Mouse (Mus musculus) embryonic facial prominence, embryonic 15.5 days (tissue): ENCODE data around the gene Gdf2. TPM values are rescaled to one million over a fixed set of nuclear protein-coding genes. Genes with fewer than 3 reads are reported as not detected.

Source experiments
- ATAC-seq: fragments of 200-750 bp; cut with Nextera tagmentation; 2 replicates; pipeline ENCODE4 v1.8.0; 2017; ENCODE audit warnings: low read depth, moderate TSS enrichment; ENCODE audit not compliant: insufficient number of reproducible peaks, low FRiP score, low TSS enrichment
- H3K27ac ChIP-seq: fragments of 300-500 bp; sonication (generic); replicated peaks from 2 replicates; pipeline ENCODE4 v1.5.1; 2015; ENCODE audit warnings: mild to moderate bottlenecking, inconsistent platforms
- H3K27me3 ChIP-seq: fragments of 300-500 bp; sonication (generic); 2 replicates; pipeline ENCODE4 v1.6.1; 2015; ENCODE audit warnings: inconsistent platforms
- H3K36me3 ChIP-seq: fragments of 300-500 bp; sonication (generic); 2 replicates; pipeline ENCODE4 v1.6.1; 2015; ENCODE audit warnings: mild to moderate bottlenecking, inconsistent platforms
- H3K4me1 ChIP-seq: fragments of 300-500 bp; sonication (generic); 2 replicates; pipeline ENCODE4 v1.6.1; 2015; ENCODE audit warnings: inconsistent platforms
- H3K4me2 ChIP-seq: fragments of 300-500 bp; sonication (generic); replicated peaks from 2 replicates; pipeline ENCODE4 v1.6.1; 2015; ENCODE audit warnings: mild to moderate bottlenecking, inconsistent platforms
- H3K4me3 ChIP-seq: fragments of 300-500 bp; sonication (generic); replicated peaks from 2 replicates; pipeline ENCODE4 v1.5.1; 2015; ENCODE audit warnings: mild to moderate bottlenecking, inconsistent platforms
- H3K9ac ChIP-seq: fragments of 300-500 bp; sonication (generic); 2 replicates; pipeline ENCODE4 v1.6.1; 2015; ENCODE audit warnings: inconsistent platforms
- H3K9me3 ChIP-seq: fragments of 300-500 bp; sonication (generic); replicated peaks from 2 replicates; pipeline ENCODE4 v1.6.1; 2016; ENCODE audit warnings: inconsistent platforms
- WGBS: fragments of 180-500 bp; shearing (Covaris S2); methylation state at CpG from one replicate; pipeline ENCODE4 v1.1.7; 2015; 5-methylcytosine and 5-hydroxymethylcytosine counted together
- polyA plus RNA-seq: library from polyadenylated mRNA; unstranded; fragments of >200 nt; fragmentation: Nextera tagmentation; extraction: Ambion mirVana; gene quantifications from 2 replicates; pipeline ENCODE4 v1.2.1, GENCODE M21; 2015

Gene Gdf2
- polyA plus RNA-seq = not detected in 2 replicates

- Histone ChIP-seq H3K4me1 (0 out of 2 replicates have a peak, but pooled peaks cover 4% of the 10 kb centered on the region), H3K4me2 (no peak within 1 kb of the TSS), H3K9me3 (no peaks in the 10 kb centered on the region), H3K36me3 (no peaks in the 10 kb centered on the region), H3K9ac (no peak within 1 kb of the TSS), H3K27me3 (peaks cover 3% of the 10 kb centered on the region; the same call in 1 of the 2 replicates), H3K27ac (no peak within 1 kb of the TSS), H3K4me3 (no peak within 1 kb of the TSS)
- ATAC-seq = no peak
- WGBS = 73% methylated on average over 8 of the region's 8 CpGs
Observed at GRCm38 (mm10) chr14:33940739-33941138, at the start of gene Gdf2. TSS of gene Gdf2 (plus strand) at chr14:33941039.

DNA sequence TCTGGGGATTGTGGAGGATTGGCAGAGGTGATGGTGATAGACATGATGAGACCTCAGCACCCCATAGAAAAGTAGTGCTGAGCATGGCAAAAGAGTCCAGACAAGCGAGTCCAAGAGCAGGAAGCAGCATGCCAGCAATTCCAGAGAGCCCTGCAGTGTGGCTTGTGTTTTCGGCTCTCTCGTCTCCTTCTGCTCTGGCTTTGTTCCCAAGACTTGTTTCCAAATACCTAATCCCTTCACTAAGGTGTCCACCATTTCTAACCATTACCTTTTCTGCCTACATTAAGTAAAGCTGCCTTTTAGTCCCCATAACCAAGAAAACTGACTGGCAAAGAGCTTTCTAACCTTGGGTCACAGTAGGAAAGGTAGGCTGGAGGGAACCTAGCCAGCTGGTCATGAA, 49.3 kb upstream of the Gdf2 start:
- Histone ChIP-seq H3K27me3 (peaks cover 9% of the 10 kb centered on the region), H3K4me3 (no peak overlapping the region), H3K36me3 (no peaks in the 10 kb centered on the region), H3K4me1 (peaks cover 2% of the 10 kb centered on the region), H3K27ac (no peak overlapping the region), H3K9me3 (no peaks in the 10 kb centered on the region), H3K9ac (no peak overlapping the region), H3K4me2 (no peak overlapping the region)
- 74% methylated on average over 3 of the region's 3 CpGs for WGBS
- no peak for ATAC-seq

GRCm38 (mm10) chr14:33895777-33896176, 45.1 kb upstream of the Gdf2 start:
- H3K36me3 ChIP-seq = no peaks in the 10 kb centered on the region
- WGBS = 63% methylated on average over 5 of the region's 5 CpGs
- H3K9me3 ChIP-seq = no peaks in the 10 kb centered on the region
- no peak for ATAC-seq
- H3K4me3 ChIP-seq = no peak overlapping the region
- no peak overlapping the region for H3K9ac ChIP-seq
- H3K27ac ChIP-seq = no peak overlapping the region
- H3K4me2 ChIP-seq = no peak overlapping the region
- peaks cover 9% of the 10 kb centered on the region for H3K4me1 ChIP-seq
- H3K27me3 ChIP-seq = peaks cover 9% of the 10 kb centered on the region

- Histone ChIP-seq H3K4me2 (no peak overlapping the region), H3K4me1 (peaks cover 9% of the 10 kb centered on the region), H3K27me3 (peaks cover 9% of the 10 kb centered on the region), H3K36me3 (no peaks in the 10 kb centered on the region), H3K9ac (no peak overlapping the region), H3K4me3 (no peak overlapping the region), H3K27ac (peak overlapping the region; percentile 70), H3K9me3 (no peaks in the 10 kb centered on the region)
- 24% methylated on average over 9 of the region's 9 CpGs for WGBS
- peak; percentile 57; the same call in 1 of the 2 replicates for ATAC-seq
Observed at GRCm38 (mm10) chr14:33896628-33897300, 44.1 kb upstream of the Gdf2 start.

- Histone ChIP-seq H3K9ac (no peak overlapping the region), H3K4me1 (no peaks in the 10 kb centered on the region), H3K27me3 (peaks cover 10% of the 10 kb centered on the region; the same call in 1 of the 2 replicates), H3K9me3 (no peaks in the 10 kb centered on the region), H3K4me3 (no peak overlapping the region), H3K36me3 (no peaks in the 10 kb centered on the region), H3K27ac (no peak overlapping the region), H3K4me2 (no peak overlapping the region)
- 91% methylated on average over 4 of the region's 4 CpGs for WGBS
- ATAC-seq = no peak
Observed at GRCm38 (mm10) chr14:33902783-33903182, 38.1 kb upstream of the Gdf2 start.

DNA sequence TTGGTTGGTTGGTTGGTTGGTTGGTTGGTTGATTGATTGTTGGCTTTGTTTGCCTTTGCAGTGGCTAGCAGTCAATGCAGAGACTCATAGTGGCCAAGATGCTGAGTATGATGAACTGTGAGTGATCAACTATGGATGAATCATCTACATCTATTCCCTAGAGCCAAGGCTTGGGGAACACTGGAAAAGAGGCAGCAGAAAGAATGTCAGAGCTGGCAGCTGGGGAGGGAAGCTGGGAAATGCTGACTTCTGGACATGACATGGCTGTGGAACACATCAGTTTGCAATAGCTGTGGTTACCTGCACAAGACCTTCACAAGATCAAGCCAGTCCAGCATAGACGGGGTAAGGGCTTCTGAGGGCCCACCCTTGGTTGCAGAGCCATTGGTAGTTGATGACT, 37.6 kb upstream of the Gdf2 start:
- H3K4me2 ChIP-seq = no peak overlapping the region
- ATAC-seq = no peak
- peaks cover 10% of the 10 kb centered on the region; the same call in 1 of the 2 replicates for H3K27me3 ChIP-seq
- no peaks in the 10 kb centered on the region for H3K4me1 ChIP-seq
- no peak overlapping the region for H3K27ac ChIP-seq
- WGBS = 81% methylated on average over 1 of the region's 1 CpGs
- H3K36me3 ChIP-seq = no peaks in the 10 kb centered on the region
- H3K4me3 ChIP-seq = no peak overlapping the region
- no peak overlapping the region for H3K9ac ChIP-seq
- no peaks in the 10 kb centered on the region for H3K9me3 ChIP-seq

DNA sequence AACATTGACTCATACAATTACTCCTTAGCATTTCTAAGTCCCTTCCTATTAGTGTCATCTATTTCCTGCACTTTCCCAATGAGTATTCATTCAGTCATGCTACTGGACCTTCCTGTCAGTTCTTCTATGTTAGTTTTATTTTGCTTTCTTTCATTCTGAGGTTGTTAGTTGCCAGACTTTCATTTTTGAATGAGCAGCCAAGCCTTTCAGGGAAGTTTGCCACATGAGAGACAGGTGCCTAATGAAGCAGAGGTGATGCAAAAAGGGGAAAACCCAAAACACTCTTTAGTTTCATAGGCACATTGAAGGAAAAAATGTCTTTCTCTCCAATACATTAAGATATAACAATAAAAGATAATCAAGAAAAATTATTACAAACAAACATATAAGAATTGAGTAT, 36.0 kb upstream of the Gdf2 start:
- Histone ChIP-seq H3K27me3 (peaks cover 10% of the 10 kb centered on the region; the same call in 1 of the 2 replicates), H3K9ac (no peak overlapping the region), H3K4me2 (no peak overlapping the region), H3K9me3 (no peaks in the 10 kb centered on the region), H3K27ac (no peak overlapping the region), H3K4me1 (no peaks in the 10 kb centered on the region), H3K4me3 (no peak overlapping the region), H3K36me3 (no peaks in the 10 kb centered on the region)
- ATAC-seq = no peak

DNA sequence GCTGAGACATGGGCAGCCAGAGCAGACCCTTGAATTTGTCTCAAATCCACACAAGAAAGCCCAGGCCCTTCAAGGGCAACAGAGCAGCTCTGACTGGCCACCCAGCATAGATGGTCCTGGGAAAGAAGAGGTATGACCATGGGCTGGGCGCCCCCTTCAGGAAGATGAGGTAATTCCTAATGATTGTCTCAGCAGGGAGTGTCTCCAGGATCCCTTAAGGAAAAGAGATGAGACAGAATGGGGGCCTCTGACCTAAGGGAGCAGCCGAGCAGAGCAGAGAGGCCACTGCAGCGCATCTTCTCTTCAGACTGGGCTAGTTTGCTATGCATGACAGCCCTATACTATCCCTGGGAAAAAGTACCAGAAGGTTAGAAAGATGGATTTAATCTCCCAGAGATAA, 27.1 kb upstream of the Gdf2 start:
- H3K36me3 ChIP-seq = no peaks in the 10 kb centered on the region
- no peak overlapping the region for H3K4me2 ChIP-seq
- ATAC-seq = no peak
- 37% methylated on average over 3 of the region's 3 CpGs for WGBS
- H3K27ac ChIP-seq = no peak overlapping the region
- no peak overlapping the region for H3K9ac ChIP-seq
- H3K4me1 ChIP-seq = peaks cover 12% of the 10 kb centered on the region
- H3K27me3 ChIP-seq = 0 out of 2 replicates have a peak, but pooled peaks cover 4% of the 10 kb centered on the region
- H3K9me3 ChIP-seq = no peaks in the 10 kb centered on the region
- no peak overlapping the region for H3K4me3 ChIP-seq

GRCm38 (mm10) chr14:33914206-33914605, 26.6 kb upstream of the Gdf2 start:
- Histone ChIP-seq H3K9ac (no peak overlapping the region), H3K4me1 (peaks cover 16% of the 10 kb centered on the region), H3K4me2 (no peak overlapping the region), H3K27ac (no peak overlapping the region), H3K4me3 (no peak overlapping the region), H3K9me3 (no peaks in the 10 kb centered on the region), H3K27me3 (0 out of 2 replicates have a peak, but pooled peaks cover 5% of the 10 kb centered on the region), H3K36me3 (no peaks in the 10 kb centered on the region)
- WGBS = 87% methylated on average over 9 of the region's 9 CpGs
- ATAC-seq = no peak

DNA sequence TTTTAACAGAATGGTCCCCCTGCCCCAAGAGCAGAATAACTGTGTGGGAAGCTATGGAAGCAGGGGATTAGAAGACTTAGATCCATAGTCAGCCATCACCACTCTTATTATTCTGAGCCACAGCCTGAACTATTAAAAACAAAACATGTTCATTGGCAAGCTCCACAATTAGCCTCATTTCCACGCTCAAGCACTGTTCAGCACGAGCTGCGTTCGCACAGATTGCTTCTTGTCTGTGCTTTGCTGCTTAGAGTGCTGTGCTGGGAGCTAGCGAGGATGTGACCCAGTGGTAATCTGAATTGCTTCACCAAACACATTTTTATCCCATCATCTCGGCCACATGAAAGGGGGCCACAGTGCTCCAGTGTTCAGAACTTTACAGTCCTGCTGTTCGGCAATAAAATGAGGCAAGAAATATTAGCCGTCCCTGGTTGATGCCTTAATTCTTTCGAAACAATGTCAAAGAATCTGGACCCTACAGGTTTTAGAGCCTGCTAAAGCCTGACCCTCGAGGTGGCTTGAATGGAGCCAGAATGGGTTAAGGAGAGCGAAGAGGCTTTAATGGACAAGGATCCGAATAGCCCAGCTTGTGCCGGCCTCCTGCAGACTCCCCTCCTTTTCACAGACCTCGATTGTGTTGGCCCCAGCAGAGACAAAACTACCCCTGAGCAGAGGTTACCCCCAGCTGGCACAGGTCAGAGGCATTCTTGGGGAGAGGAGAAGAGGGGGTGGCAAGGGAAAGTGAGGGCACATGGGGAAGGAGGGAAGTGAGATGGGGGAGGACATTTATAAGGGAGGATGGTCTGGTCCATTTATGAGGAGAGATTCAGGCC, 19.9 kb upstream of the Gdf2 start:
- ATAC-seq = no peak
- Histone ChIP-seq H3K27me3 (peaks cover 56% of the 10 kb centered on the region), H3K36me3 (no peaks in the 10 kb centered on the region), H3K4me2 (no peak overlapping the region), H3K9ac (no peak overlapping the region), H3K9me3 (no peaks in the 10 kb centered on the region), H3K27ac (no peak overlapping the region), H3K4me3 (no peak overlapping the region), H3K4me1 (peaks cover 38% of the 10 kb centered on the region)
- WGBS = 32% methylated on average over 14 of the region's 14 CpGs

DNA sequence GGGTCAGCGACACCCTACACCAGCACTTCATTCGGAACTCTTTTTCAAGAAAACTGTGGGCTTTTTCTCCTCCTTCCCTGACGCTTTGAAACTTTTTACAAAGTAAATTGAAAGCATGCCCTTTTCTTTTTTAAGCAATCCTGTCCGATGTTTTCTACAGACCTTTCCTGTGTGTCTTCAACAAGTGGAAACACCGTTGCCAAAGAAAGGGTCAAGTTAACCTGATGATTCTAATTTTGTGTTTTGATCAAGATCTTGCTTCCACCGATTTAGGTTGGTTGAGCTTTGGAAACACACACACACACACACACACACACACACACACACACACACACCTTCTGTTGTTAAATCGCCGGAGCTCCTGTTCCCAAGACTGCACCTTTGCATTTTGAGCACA, 18.1 kb upstream of the Gdf2 start:
- Histone ChIP-seq H3K4me3 (peak overlapping the region; percentile 57), H3K27ac (no peak overlapping the region; the same call in 1 of the 2 replicates), H3K9me3 (no peaks in the 10 kb centered on the region), H3K36me3 (no peaks in the 10 kb centered on the region), H3K27me3 (peaks cover 65% of the 10 kb centered on the region), H3K4me2 (peak overlapping the region; percentile 96), H3K4me1 (peaks cover 38% of the 10 kb centered on the region), H3K9ac (no peak overlapping the region)
- WGBS = 8% methylated on average over 8 of the region's 8 CpGs
- ATAC-seq = no peak
